Mouse (Mus musculus) lung, embryonic 14.5 days (tissue): ENCODE measurements around the gene Slc18b1. TPM values are rescaled to one million over a fixed set of nuclear protein-coding genes. Genes with fewer than 3 reads are reported as not detected.

Experiments used
- ATAC-seq: fragments of 200-750 bp; cut with Nextera tagmentation; 2 replicates; pipeline ENCODE4 v1.8.0; 2017; ENCODE audit warnings: mild to moderate bottlenecking, moderate TSS enrichment, moderate library complexity; ENCODE audit not compliant: insufficient read depth
- DNase-seq: peaks from one replicate; pipeline ENCODE4 v3.0.0-alpha.2; 2015
- H3K27ac ChIP-seq: fragments of 300-500 bp; sonication (generic); 2 replicates; pipeline ENCODE4 v1.5.1; 2014; ENCODE audit warnings: low read depth, mild to moderate bottlenecking, moderate library complexity
- H3K27me3 ChIP-seq: fragments of 300-500 bp; sonication (generic); 2 replicates; pipeline ENCODE4 v1.6.1; 2014; ENCODE audit warnings: low read length, control low read depth; ENCODE audit not compliant: insufficient read depth
- H3K36me3 ChIP-seq: fragments of 300-500 bp; sonication (generic); 2 replicates; pipeline ENCODE4 v1.6.1; 2014; ENCODE audit warnings: control low read depth; ENCODE audit not compliant: insufficient read depth
- H3K4me1 ChIP-seq: fragments of 300-500 bp; sonication (generic); 2 replicates; pipeline ENCODE4 v1.6.1; 2014; ENCODE audit warnings: antibody characterized with exemption, control low read depth; ENCODE audit not compliant: insufficient read depth
- H3K4me2 ChIP-seq: fragments of 300-500 bp; sonication (generic); 2 replicates; pipeline ENCODE4 v1.6.1; 2014; ENCODE audit warnings: mild to moderate bottlenecking
- H3K4me3 ChIP-seq: fragments of 300-500 bp; sonication (generic); 2 replicates; pipeline ENCODE4 v1.5.1; 2014; ENCODE audit warnings: low read depth, low read length
- H3K9ac ChIP-seq: fragments of 300-500 bp; sonication (generic); 2 replicates; pipeline ENCODE4 v1.6.1; 2014
- H3K9me3 ChIP-seq: fragments of 300-500 bp; sonication (generic); 2 replicates; pipeline ENCODE4 v1.6.1; 2016; ENCODE audit warnings: low read depth, low read length, control low read depth
- CTCF ChIP-seq: IDR thresholded peaks from 2 replicates; pipeline ENCODE4 v1.5.1; 2016; ENCODE audit warnings: antibody characterized with exemption, low read depth
- WGBS: fragments of 180-500 bp; shearing (Covaris S2); extraction: QIAGEN DNeasy Blood & Tissue Kit; methylation state at CpG from one replicate; pipeline ENCODE4 v1.1.7; 2014; 5-methylcytosine and 5-hydroxymethylcytosine counted together
- polyA plus RNA-seq: library from polyadenylated mRNA; unstranded; fragments of >200 nt; fragmentation: Nextera tagmentation; extraction: Ambion mirVana; gene quantifications from 2 replicates; pipeline ENCODE4 v1.2.1, GENCODE M21; 2014

The Slc18b1 gene
- polyA plus RNA-seq, 1 experiment from 2014 or later: 21.7 TPM

- H3K9ac ChIP-seq: no peak overlapping the region
- TF ChIP-seq CTCF: no peak
- no peak overlapping the region for H3K4me3 ChIP-seq
- ATAC-seq: no peak
- H3K27ac ChIP-seq: no peak overlapping the region
- no peaks in the 10 kb centered on the region for H3K27me3 ChIP-seq
- H3K4me2 ChIP-seq: no peak overlapping the region
- WGBS: 66% methylated on average over 9 of the region's 9 CpGs
- H3K4me1 ChIP-seq: no peaks in the 10 kb centered on the region
- peak; percentile 73 for DNase-seq
- peaks cover 14% of the 10 kb centered on the region; the same call in 1 of the 2 replicates for H3K9me3 ChIP-seq
- H3K36me3 ChIP-seq: no peaks in the 10 kb centered on the region
Observed at GRCm38 (mm10) chr10:23864362-23865312, 67.9 kb downstream of the Slc18b1 start.

Other genes starting within 250 kb of the Slc18b1 start
- 235 and 246 TPM in 2 replicates for gene Rps12, start 9.7 kb upstream of the Slc18b1 start, polyA plus RNA-seq
- not detected in 2 replicates for gene Vnn3, start 54.5 kb downstream of the Slc18b1 start, polyA plus RNA-seq
- gene Vnn1, start 97.7 kb downstream of the Slc18b1 start, polyA plus RNA-seq: 1.7 and 1.8 TPM in 2 replicates
- gene Taar1, start 123.4 kb downstream of the Slc18b1 start, polyA plus RNA-seq: not detected in 2 replicates
- gene Taar2, start 141.6 kb downstream of the Slc18b1 start, polyA plus RNA-seq: not detected in 2 replicates
- not detected in 2 replicates for gene Taar3, start 152.6 kb downstream of the Slc18b1 start, polyA plus RNA-seq
- not detected in 2 replicates for gene Taar4, start 163.5 kb downstream of the Slc18b1 start, polyA plus RNA-seq
- not detected in 2 replicates for gene Taar5, start 173.7 kb downstream of the Slc18b1 start, polyA plus RNA-seq
- gene Taar6, start 188.7 kb downstream of the Slc18b1 start, polyA plus RNA-seq: not detected in 2 replicates
- gene Taar7a, start 196.5 kb downstream of the Slc18b1 start, polyA plus RNA-seq: not detected in 2 replicates
- gene Taar7b, start 203.0 kb downstream of the Slc18b1 start, polyA plus RNA-seq: not detected in 2 replicates
- gene Taar7d, start 230.2 kb downstream of the Slc18b1 start, polyA plus RNA-seq: not detected in 2 replicates
- not detected in 2 replicates for gene Taar7e, start 240.6 kb downstream of the Slc18b1 start, polyA plus RNA-seq